Mouse (Mus musculus) limb, embryonic 14.5 days (tissue): Measurements from ENCODE around the gene Gtdc1. TPM values are rescaled to one million over a fixed set of nuclear protein-coding genes. Genes with fewer than 3 reads are reported as not detected.

Experiments
- ATAC-seq: fragments of 200-750 bp; cut with Nextera tagmentation; 2 replicates; pipeline ENCODE4 v1.8.0; 2017; ENCODE audit warnings: low read depth, moderate number of reproducible peaks, moderate TSS enrichment; ENCODE audit not compliant: low FRiP score
- DNase-seq: peaks from one replicate; pipeline ENCODE4 v3.0.0-alpha.2; 2015; ENCODE audit warnings: low spot score
- H3K27ac ChIP-seq: fragments of 300-500 bp; sonication (generic); replicated peaks from 2 replicates; pipeline ENCODE4 v1.5.1; 2014; ENCODE audit warnings: low read depth, mild to moderate bottlenecking, low read length, moderate library complexity, mixed read lengths
- H3K27me3 ChIP-seq: fragments of 300-500 bp; sonication (generic); 2 replicates; pipeline ENCODE4 v1.6.1; 2014; ENCODE audit warnings: low read length, mixed read lengths; ENCODE audit not compliant: control insufficient read depth, insufficient read depth
- H3K36me3 ChIP-seq: fragments of 300-500 bp; sonication (generic); 2 replicates; pipeline ENCODE4 v1.6.1; 2014; ENCODE audit warnings: mild to moderate bottlenecking, low read length, moderate library complexity, mixed read lengths; ENCODE audit not compliant: control insufficient read depth, insufficient read depth
- H3K4me1 ChIP-seq: fragments of 300-500 bp; sonication (generic); 2 replicates; pipeline ENCODE4 v1.6.1; 2014; ENCODE audit warnings: antibody characterized with exemption, low read length, mixed read lengths; ENCODE audit not compliant: control insufficient read depth, insufficient read depth
- H3K4me2 ChIP-seq: fragments of 300-500 bp; sonication (generic); replicated peaks from 2 replicates; pipeline ENCODE4 v1.6.1; 2014; ENCODE audit warnings: low read depth, mild to moderate bottlenecking, low read length, moderate library complexity; ENCODE audit not compliant: severe bottlenecking
- H3K4me3 ChIP-seq: fragments of 300-500 bp; sonication (generic); replicated peaks from 2 replicates; pipeline ENCODE4 v1.5.1; 2014; ENCODE audit warnings: low read length
- H3K9ac ChIP-seq: fragments of 300-500 bp; sonication (generic); 2 replicates; pipeline ENCODE4 v1.6.1; 2014; ENCODE audit warnings: mild to moderate bottlenecking, low read depth, low read length, moderate library complexity; ENCODE audit not compliant: severe bottlenecking
- H3K9me3 ChIP-seq: fragments of 300-500 bp; sonication (generic); 2 replicates; pipeline ENCODE4 v1.6.1; 2016; ENCODE audit warnings: low read length; ENCODE audit not compliant: control insufficient read depth
- POLR2A ChIP-seq: fragments of 200-500 bp; IDR thresholded peaks from 2 replicates; pipeline ENCODE4 v1.8.0; 2012; ENCODE audit warnings: inconsistent platforms, mild to moderate bottlenecking, moderate library complexity, borderline replicate concordance; ENCODE audit not compliant: insufficient read depth, insufficient read length; ENCODE audit errors: extremely low read depth
- WGBS: fragments of 180-500 bp; shearing (Covaris S2); extraction: QIAGEN DNeasy Blood & Tissue Kit; methylation state at CpG from one replicate; pipeline ENCODE4 v1.1.7; 2014; 5-methylcytosine and 5-hydroxymethylcytosine counted together
- polyA plus RNA-seq, 2 experiments: library from polyadenylated mRNA; depleted of rRNA in 1 of 2; stranded (reverse) in 1 of 2; unstranded in 1 of 2; fragments of >200 nt; fragmentation: Nextera tagmentation in 1 of 2; extraction: Ambion mirVana in 1 of 2; gene quantifications; 2 replicates each; pipeline versions ENCODE4 v1.2.1 to v1.2.3; 2012 to 2014

Gene Gtdc1
- polyA plus RNA-seq, 2 experiments = 14.3 to 22.9 TPM

- H3K9me3 ChIP-seq = no peaks in the 10 kb centered on the region
- WGBS = 26% methylated on average over 4 of the region's 4 CpGs
- H3K27me3 ChIP-seq = no peaks in the 10 kb centered on the region
- H3K9ac ChIP-seq = no peak overlapping the region
- DNase-seq = no peak
- no peak for ATAC-seq
- H3K27ac ChIP-seq = no peak overlapping the region
- no peaks in the 10 kb centered on the region for H3K36me3 ChIP-seq
- peaks cover 2% of the 10 kb centered on the region; the same call in 1 of the 2 replicates for H3K4me1 ChIP-seq
- H3K4me3 ChIP-seq = no peak overlapping the region
- H3K4me2 ChIP-seq = no peak overlapping the region
- no peak for TF ChIP-seq POLR2A
Observed at GRCm38 (mm10) chr2:44518085-44518484, 409.4 kb downstream of the Gtdc1 start.

Other genes starting within 250 kb of the Gtdc1 start
- 25.2 and 27.2 TPM in 2 replicates for gene Zeb2, start 189.7 kb upstream of the Gtdc1 start, polyA plus RNA-seq (2012; rRNA removed)
- 39.8 and 43.9 TPM in 2 replicates for gene Zeb2, start 189.7 kb upstream of the Gtdc1 start, polyA plus RNA-seq (2014; fragmentation: Nextera tagmentation; extraction: Ambion mirVana)